Mouse (Mus musculus) ES-CJ7 (cell line): Measurements from ENCODE around the gene Zfp433.
"Not testable (repeated sequence)": the region's sequence is repeated elsewhere in the genome, so short reads cannot be mapped to it uniquely, and the experiment has no call there.

ENCODE experiments used
- DNase-seq: peaks from one replicate; pipeline ENCODE4 v3.0.0; 2011; ENCODE audit warnings: low read depth, low spot score

Zfp433 gene

DNA sequence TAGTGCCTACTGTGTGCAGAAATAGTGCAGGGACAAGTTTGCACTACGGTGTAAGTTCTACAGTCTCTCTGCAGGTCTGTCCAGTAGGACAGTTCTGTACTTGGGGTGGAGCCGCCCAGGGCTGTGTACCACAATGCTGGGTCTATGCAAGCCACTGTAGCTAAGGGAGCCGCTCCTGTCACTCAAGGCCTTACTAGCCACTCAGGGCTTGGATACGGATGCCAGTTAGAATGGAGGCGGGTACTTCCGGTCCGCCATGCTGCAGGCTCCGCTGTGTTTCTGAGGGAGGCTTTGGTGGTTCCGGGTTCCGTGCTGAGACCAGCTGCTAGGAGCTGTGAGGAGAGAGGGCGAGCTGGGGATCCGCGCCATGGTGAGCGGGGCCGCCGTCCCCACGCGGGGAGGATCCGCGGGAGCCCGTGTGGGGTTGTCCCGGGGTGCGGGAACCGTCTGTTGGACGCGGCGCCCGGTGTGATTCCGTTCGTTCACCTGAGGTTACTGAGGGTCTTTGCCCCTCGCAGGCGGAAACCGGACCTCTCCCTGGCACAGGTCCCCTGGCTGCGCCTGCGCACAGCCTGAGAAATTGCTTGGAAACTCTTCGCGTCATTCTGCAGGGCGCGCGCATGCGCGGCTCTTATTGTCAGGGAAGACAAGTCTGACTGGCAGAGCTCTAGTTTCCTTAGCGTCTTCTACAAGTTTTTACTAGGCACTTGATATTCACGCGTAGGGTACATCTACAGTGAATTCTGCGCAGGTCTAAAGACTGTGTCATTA, at the start of gene Zfp433:
Gene Zfp433 (plus strand): TSS at position 295 of the 771 bp plus-strand sequence.
- DNase-seq, result not testable (repeated sequence)

DNA sequence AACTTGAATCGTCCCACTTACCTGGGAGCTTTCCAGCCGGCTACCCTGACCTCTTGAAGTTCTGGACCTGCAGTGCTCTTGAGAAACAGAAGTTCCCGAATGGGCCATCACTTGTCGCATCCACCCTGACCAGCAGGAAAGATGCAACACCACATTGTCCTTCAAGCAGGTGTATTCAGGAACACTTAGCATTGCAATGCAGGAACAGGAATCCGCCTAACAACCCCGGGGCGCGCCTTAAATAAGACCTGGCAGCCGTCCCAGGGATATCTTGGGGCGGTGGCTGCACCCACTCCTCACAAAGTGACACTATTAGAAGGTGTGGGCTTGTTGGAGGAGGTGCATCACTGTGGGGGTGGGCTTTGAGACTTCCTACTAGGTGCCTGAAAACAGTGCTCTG, 49.4 kb upstream of the Zfp433 start:
- DNase-seq, result peak; percentile 96

DNA sequence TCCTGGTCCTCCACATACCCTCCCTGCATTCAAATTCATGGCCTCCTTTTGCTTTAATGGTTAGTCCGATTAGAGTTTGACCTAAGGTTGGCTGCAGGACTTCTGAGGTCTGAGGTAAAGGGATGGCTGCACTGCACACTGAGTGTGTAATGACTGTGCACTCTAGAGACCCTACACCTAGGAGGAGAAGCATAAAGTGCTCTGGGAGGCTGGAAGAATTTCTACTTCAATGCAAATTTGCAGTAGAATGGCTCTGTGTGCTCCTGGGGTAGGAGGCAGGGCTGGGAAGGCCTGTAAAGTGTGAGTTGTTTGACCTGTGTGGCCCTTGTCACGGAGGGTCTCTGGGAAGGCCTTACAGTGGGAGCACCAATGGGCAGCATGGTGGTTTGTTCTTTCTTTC, 48.5 kb upstream of the Zfp433 start:
- DNase-seq, result peak; percentile 62

DNA sequence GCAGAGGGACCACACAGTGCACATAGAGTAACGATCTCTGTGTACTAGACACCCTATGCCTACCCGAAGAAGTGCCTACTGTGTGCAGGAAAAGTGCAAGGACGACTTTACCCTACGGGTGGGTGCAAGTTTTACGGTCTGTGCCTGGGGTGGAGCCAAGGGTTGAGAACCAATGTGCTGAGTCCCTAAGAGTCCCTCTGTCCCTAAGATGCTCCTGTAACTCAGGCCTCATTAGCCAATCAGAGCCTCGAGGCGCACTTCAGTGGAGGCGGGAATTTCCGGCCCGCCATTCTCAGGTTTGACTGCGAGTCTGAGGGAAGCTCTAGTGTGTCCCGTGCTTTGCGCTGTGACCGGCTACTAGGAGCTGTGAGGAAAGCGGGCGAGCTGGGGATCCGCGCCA, 17.5 kb upstream of the Zfp433 start:
- not testable (repeated sequence) for DNase-seq

DNA sequence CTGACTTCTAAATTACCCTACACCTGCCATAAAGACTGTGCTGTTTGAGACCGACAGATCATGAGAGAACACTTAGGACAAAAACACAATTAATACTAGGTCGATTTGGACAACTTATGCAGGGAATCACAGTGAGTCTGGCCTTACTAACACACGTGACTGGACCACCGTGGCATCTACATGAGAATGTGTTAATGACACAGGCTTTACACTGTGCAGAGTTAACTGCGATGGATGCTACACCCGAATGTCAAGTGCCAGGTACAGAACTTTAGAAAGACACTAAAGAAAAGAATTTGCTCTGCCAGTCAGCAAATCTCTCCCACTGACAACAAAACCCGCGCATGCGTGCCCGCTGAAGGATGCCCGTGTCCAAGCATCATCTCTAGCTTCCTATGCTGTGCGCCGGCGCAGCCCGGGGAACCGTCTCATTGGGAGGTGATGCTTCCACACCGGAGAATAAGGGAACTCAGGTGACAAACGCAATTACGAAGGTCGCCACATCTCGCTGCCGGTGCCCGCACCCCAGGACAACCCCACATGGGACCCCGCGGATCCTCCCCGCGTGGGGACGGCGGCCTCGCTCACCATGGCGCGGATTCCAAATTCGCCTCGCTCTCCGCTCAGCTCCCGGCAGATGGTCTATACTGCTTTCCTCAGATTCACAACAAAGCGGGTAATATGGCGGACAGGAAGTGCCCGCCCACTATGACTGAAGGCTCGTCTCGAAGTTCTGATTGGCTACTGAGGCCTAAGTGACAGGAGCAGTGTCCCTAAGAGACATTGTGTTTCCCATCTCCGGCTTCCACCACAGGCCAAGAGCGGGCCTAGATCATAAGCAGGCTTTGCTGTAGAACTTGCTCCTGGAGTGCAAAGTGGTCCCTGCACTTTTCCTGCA, 66.1 kb downstream of the Zfp433 start, which contains the start of gene Gm3055:
Gene Gm3055 (minus strand): TSS at position 656 of the 898 bp plus-strand sequence.
- DNase-seq, result not testable (repeated sequence)

DNA sequence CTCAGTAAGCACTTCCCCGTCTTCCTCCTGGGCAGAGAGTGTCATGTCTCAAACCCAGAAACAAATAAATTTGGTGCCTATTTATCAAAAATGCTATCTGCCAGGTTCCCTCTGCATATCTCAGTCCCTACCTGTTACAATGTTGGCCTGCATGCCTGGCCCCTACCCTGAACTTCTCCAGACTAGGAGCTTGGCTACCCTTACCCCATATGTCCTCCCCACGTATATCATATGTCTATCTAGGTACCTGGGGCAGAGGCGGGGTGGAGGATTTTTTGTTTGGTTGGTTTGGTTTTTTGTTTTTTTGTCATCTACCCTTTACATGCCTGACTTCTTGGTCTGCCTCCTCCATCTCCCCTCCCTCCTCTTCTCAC, 66.8 kb downstream of the Zfp433 start:
- not testable (repeated sequence) for DNase-seq
